Mouse (Mus musculus) embryonic fibroblast, embryonic 13.5 days (primary cell): Measurements from ENCODE around the gene Gpatch11.
"Not testable (repeated sequence)": the region's sequence is repeated elsewhere in the genome, so short reads cannot be mapped to it uniquely, and the experiment has no call there.

Experiments
- CTCF ChIP-seq: IDR thresholded peaks from 2 replicates; pipeline ENCODE4 v1.5.1; 2011; ENCODE audit warnings: mild to moderate bottlenecking, control low read depth, low read length, moderate library complexity, borderline replicate concordance; ENCODE audit not compliant: insufficient read depth
- POLR2A ChIP-seq: IDR thresholded peaks from 2 replicates; pipeline ENCODE4 v1.6.1; 2011; ENCODE audit warnings: low read depth, mild to moderate bottlenecking, control low read depth, low read length, moderate library complexity

- not testable (repeated sequence) for TF ChIP-seq CTCF, POLR2A
These were observed 47.1 kb upstream of the Gpatch11 start for GRCm38 (mm10) chr17:78788273-78788672.
